In the genomic region with DNA sequence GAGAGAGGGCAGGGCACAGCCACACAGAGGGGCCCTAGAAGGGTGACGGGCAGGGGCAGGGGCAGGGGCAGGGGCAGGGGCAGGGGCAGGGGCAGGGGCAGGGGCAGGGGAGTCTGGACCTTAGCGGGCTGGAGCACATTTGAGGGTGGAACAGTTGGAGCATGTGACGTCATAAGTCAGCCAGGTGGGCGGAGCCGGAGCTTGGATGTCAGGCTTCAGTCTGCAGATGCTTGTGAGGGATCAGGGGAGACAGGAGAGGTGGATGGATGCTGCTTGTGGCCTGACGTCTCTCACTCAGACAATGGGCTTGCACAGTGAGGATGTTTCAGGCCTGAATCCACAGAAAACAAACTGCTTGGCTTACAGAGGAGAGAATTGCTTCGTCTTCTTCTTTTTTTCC, we compare ENCODE assay signal across 8 mouse cellular contexts. TPM values are rescaled to one million over a fixed set of nuclear protein-coding genes. Genes with fewer than 3 reads are reported as not detected.
DNase-seq lines count a peak whose midpoint lies in the region; ATAC-seq and TF ChIP-seq lines count a peak whose summit lies in the region.
"Had no signal": no experiment of that assay in that cellular context is flagged by ENCODE, and none has a peak within 500 bp of the region (broad histone marks: within the 10 kb centered on the region; RNA-seq: fewer than 3 reads in every experiment).

No protein-coding gene starts in this region.

- H3K9ac ChIP-seq in midbrain, postnatal 0 days (replicated peaks; ENCODE audit: low read length, poor library complexity, severe bottlenecking): no peak overlapping the region
- H3K9ac ChIP-seq in embryonic facial prominence, embryonic 14.5 days (ENCODE audit: low read depth, low read length): peak overlapping the region; percentile 16; the same call in 1 of the 2 replicates
- no peak overlapping the region for H3K9ac ChIP-seq in hindbrain, postnatal 0 days (replicated peaks; ENCODE audit: low read length)
- 0 out of 2 replicates have a peak overlapping the region, but pooled peaks have one; percentile 10 for H3K9ac ChIP-seq in midbrain, embryonic 16.5 days (ENCODE audit: low read depth, low read length)
- H3K9ac ChIP-seq in lung, postnatal 0 days (replicated peaks; ENCODE audit: low read depth): no peak overlapping the region

- no peak for TF ChIP-seq EP300 in lung, postnatal 0 days (IDR thresholded peaks at IDR 0.05)

- no peaks in the 10 kb centered on the region for H3K36me3 ChIP-seq in midbrain, embryonic 10.5 days
- H3K36me3 ChIP-seq in midbrain, postnatal 0 days (ENCODE audit: insufficient read depth, low read length): no peaks in the 10 kb centered on the region
- no peaks in the 10 kb centered on the region for H3K36me3 ChIP-seq in embryonic facial prominence, embryonic 14.5 days (ENCODE audit: control insufficient read depth, insufficient read depth, low read length)
- no peaks in the 10 kb centered on the region for H3K36me3 ChIP-seq in hindbrain, postnatal 0 days (ENCODE audit: insufficient read depth, low read length)
- H3K36me3 ChIP-seq in midbrain, embryonic 16.5 days (ENCODE audit: control insufficient read depth, insufficient read depth, low read length): 0 out of 2 replicates have a peak, but pooled peaks cover under 1% of the 10 kb centered on the region
- no peaks in the 10 kb centered on the region for H3K36me3 ChIP-seq in lung, postnatal 0 days (ENCODE audit: insufficient read depth, low read length)

- H3K4me1 ChIP-seq in midbrain, embryonic 10.5 days: peaks cover 10% of the 10 kb centered on the region
- no peaks in the 10 kb centered on the region for H3K4me1 ChIP-seq in midbrain, postnatal 0 days (ENCODE audit: insufficient read depth, low read length)
- peaks cover 4% of the 10 kb centered on the region for H3K4me1 ChIP-seq in embryonic facial prominence, embryonic 14.5 days (ENCODE audit: control insufficient read depth, insufficient read depth, low read length)
- H3K4me1 ChIP-seq in hindbrain, postnatal 0 days (ENCODE audit: insufficient read depth, low read length): no peaks in the 10 kb centered on the region
- H3K4me1 ChIP-seq in midbrain, embryonic 16.5 days (ENCODE audit: control insufficient read depth, insufficient read depth, low read length): no peaks in the 10 kb centered on the region
- no peaks in the 10 kb centered on the region for H3K4me1 ChIP-seq in lung, postnatal 0 days (ENCODE audit: insufficient read depth, low read depth, low read length)

- intact Hi-C loops in left cerebral cortex, adult 2 months (cut with DNase I): no loop called here

- DNase-seq in midbrain, embryonic 10.5 days (ENCODE audit: low spot score): peak; percentile 50
- no peak for DNase-seq in midbrain, postnatal 0 days (ENCODE audit: low spot score)
- DNase-seq in embryonic facial prominence, embryonic 14.5 days (ENCODE audit: low spot score): no peak
- DNase-seq in hindbrain, postnatal 0 days (ENCODE audit: low spot score): peak; percentile 26
- no peak for DNase-seq in left cerebral cortex, adult 2 months (ENCODE audit: extremely low spot score in 1 of 2, low spot score in 2 of 2)
- no peak for DNase-seq in lung, postnatal 0 days (ENCODE audit: low spot score)
- DNase-seq: thymus, postnatal 36 days had no signal

- H3K27ac ChIP-seq in midbrain, embryonic 10.5 days (replicated peaks): peak overlapping the region; percentile 72
- no peak overlapping the region for H3K27ac ChIP-seq in midbrain, postnatal 0 days (ENCODE audit: low read depth, low read length)
- no peak overlapping the region for H3K27ac ChIP-seq in embryonic facial prominence, embryonic 14.5 days (replicated peaks; ENCODE audit: low read depth, low read length)
- no peak overlapping the region for H3K27ac ChIP-seq in hindbrain, postnatal 0 days
- H3K27ac ChIP-seq in midbrain, embryonic 16.5 days (ENCODE audit: low read length): no peak overlapping the region
- H3K27ac ChIP-seq in left cerebral cortex, adult 2 months: no peak overlapping the region
- H3K27ac ChIP-seq in lung, postnatal 0 days (ENCODE audit: low read length): no peak overlapping the region

- WGBS in midbrain, embryonic 10.5 days: 11% methylated on average over 7 of the region's 7 CpGs
- 13% methylated on average over 7 of the region's 7 CpGs for WGBS in midbrain, postnatal 0 days
- WGBS in embryonic facial prominence, embryonic 14.5 days: 18% methylated on average over 6 of the region's 7 CpGs
- 19% methylated on average over 7 of the region's 7 CpGs for WGBS in hindbrain, postnatal 0 days
- 13% methylated on average over 7 of the region's 7 CpGs for WGBS in midbrain, embryonic 16.5 days
- 24% methylated on average over 5 of the region's 7 CpGs for WGBS in lung, postnatal 0 days

- H3K4me3 ChIP-seq in midbrain, embryonic 10.5 days: peak overlapping the region; percentile 43
- no peak overlapping the region for H3K4me3 ChIP-seq in midbrain, postnatal 0 days (ENCODE audit: low read depth, low read length)
- H3K4me3 ChIP-seq in embryonic facial prominence, embryonic 14.5 days (ENCODE audit: low read depth, low read length): no peak overlapping the region
- no peak overlapping the region for H3K4me3 ChIP-seq in hindbrain, postnatal 0 days (ENCODE audit: low read length)
- no peak overlapping the region for H3K4me3 ChIP-seq in midbrain, embryonic 16.5 days (ENCODE audit: low read depth, low read length)
- H3K4me3 ChIP-seq in left cerebral cortex, adult 2 months: no peak overlapping the region
- no peak overlapping the region for H3K4me3 ChIP-seq in lung, postnatal 0 days (ENCODE audit: low read depth, low read length)

- no peak overlapping the region for H3K4me2 ChIP-seq in midbrain, postnatal 0 days (ENCODE audit: low read depth, low read length, poor library complexity, severe bottlenecking)
- peak overlapping the region; percentile 32 for H3K4me2 ChIP-seq in embryonic facial prominence, embryonic 14.5 days (ENCODE audit: low read depth, low read length)
- no peak overlapping the region for H3K4me2 ChIP-seq in hindbrain, postnatal 0 days (ENCODE audit: low read depth, low read length)
- H3K4me2 ChIP-seq in midbrain, embryonic 16.5 days (ENCODE audit: low read length): no peak overlapping the region
- H3K4me2 ChIP-seq in lung, postnatal 0 days (replicated peaks; ENCODE audit: low read depth, low read length): no peak overlapping the region

- no peak for ATAC-seq in midbrain, postnatal 0 days (ENCODE audit: low FRiP score)
- ATAC-seq in embryonic facial prominence, embryonic 14.5 days (ENCODE audit: low read depth): no peak
- ATAC-seq in hindbrain, postnatal 0 days: no peak
- ATAC-seq in midbrain, embryonic 16.5 days: no peak
- ATAC-seq in lung, postnatal 0 days: no peak

- TF ChIP-seq CTCF in midbrain, postnatal 0 days (IDR thresholded peaks at IDR 0.05): no peak
- no peak for TF ChIP-seq CTCF in hindbrain, postnatal 0 days (IDR thresholded peaks at IDR 0.05; ENCODE audit: low read depth)
- TF ChIP-seq CTCF in left cerebral cortex, adult 2 months (IDR thresholded peaks at IDR 0.05): no peak
- no peak for TF ChIP-seq CTCF in lung, postnatal 0 days (IDR thresholded peaks at IDR 0.05)

- no peaks in the 10 kb centered on the region for H3K27me3 ChIP-seq in midbrain, embryonic 10.5 days (ENCODE audit: low read depth, poor library complexity, severe bottlenecking)
- H3K27me3 ChIP-seq in midbrain, postnatal 0 days (ENCODE audit: insufficient read depth, low read length): no peaks in the 10 kb centered on the region
- no peaks in the 10 kb centered on the region for H3K27me3 ChIP-seq in embryonic facial prominence, embryonic 14.5 days (replicated peaks; ENCODE audit: control insufficient read depth, insufficient read depth, low read length)
- no peaks in the 10 kb centered on the region for H3K27me3 ChIP-seq in hindbrain, postnatal 0 days (ENCODE audit: insufficient read depth, low read length)
- no peaks in the 10 kb centered on the region for H3K27me3 ChIP-seq in midbrain, embryonic 16.5 days (ENCODE audit: control insufficient read depth, insufficient read depth, low read depth, low read length)
- no peaks in the 10 kb centered on the region for H3K27me3 ChIP-seq in lung, postnatal 0 days (replicated peaks; ENCODE audit: insufficient read depth, low read length)

- H3K9me3 ChIP-seq in midbrain, embryonic 10.5 days (replicated peaks): no peaks in the 10 kb centered on the region
- no peaks in the 10 kb centered on the region for H3K9me3 ChIP-seq in midbrain, postnatal 0 days (ENCODE audit: low read length)
- H3K9me3 ChIP-seq in embryonic facial prominence, embryonic 14.5 days (ENCODE audit: control insufficient read depth, low read length): no peaks in the 10 kb centered on the region
- no peaks in the 10 kb centered on the region for H3K9me3 ChIP-seq in hindbrain, postnatal 0 days (ENCODE audit: low read length)
- no peaks in the 10 kb centered on the region for H3K9me3 ChIP-seq in midbrain, embryonic 16.5 days (replicated peaks; ENCODE audit: control insufficient read depth, low read length, poor library complexity, severe bottlenecking)
- no peaks in the 10 kb centered on the region for H3K9me3 ChIP-seq in lung, postnatal 0 days (ENCODE audit: low read length)

RNA-seq across cellular contexts. Expression of a gene that starts 5.5 kb away (rescaled TPM):
- polyA plus RNA-seq in midbrain, embryonic 10.5 days (2016; fragmentation: Nextera tagmentation; extraction: Ambion mirVana): 0.06 and 0.22 TPM in 2 replicates
- not detected in 2 replicates for total RNA-seq in midbrain, postnatal 0 days (2014; rRNA removed)
- 0.22 and 0.33 TPM in 2 replicates for polyA plus RNA-seq in midbrain, postnatal 0 days (2015; fragmentation: Nextera tagmentation; extraction: Ambion mirVana)
- 0.79 and 0.84 TPM in 2 replicates for polyA plus RNA-seq in embryonic facial prominence, embryonic 14.5 days (2014; fragmentation: Nextera tagmentation; extraction: Ambion mirVana)
- total RNA-seq in hindbrain, postnatal 0 days (2014; rRNA removed): not detected in 2 replicates
- 0.15 and 0.30 TPM in 2 replicates for polyA plus RNA-seq in hindbrain, postnatal 0 days (2015; fragmentation: Nextera tagmentation; extraction: Ambion mirVana)
- polyA plus RNA-seq in midbrain, embryonic 16.5 days (2015; fragmentation: Nextera tagmentation; extraction: Ambion mirVana): 0.19 and 0.26 TPM in 2 replicates
- under 1 TPM; 0.30 to 0.41 TPM for total RNA-seq in left cerebral cortex, adult 2 months (2021)
- polyA plus RNA-seq in lung, postnatal 0 days (2015; fragmentation: Nextera tagmentation; extraction: Ambion mirVana): 74.9 and 82.4 TPM in 2 replicates

RNA-seq across cellular contexts. Expression of a gene that starts 14.5 kb away (rescaled TPM):
- polyA plus RNA-seq in midbrain, embryonic 10.5 days (2016; fragmentation: Nextera tagmentation; extraction: Ambion mirVana): 80.8 TPM in 2 replicates
- 33.5 and 61.1 TPM in 2 replicates for total RNA-seq in midbrain, postnatal 0 days (2014; rRNA removed)
- 74.2 and 75.6 TPM in 2 replicates for polyA plus RNA-seq in midbrain, postnatal 0 days (2015; fragmentation: Nextera tagmentation; extraction: Ambion mirVana)
- 49.9 and 62.0 TPM in 2 replicates for polyA plus RNA-seq in embryonic facial prominence, embryonic 14.5 days (2014; fragmentation: Nextera tagmentation; extraction: Ambion mirVana)
- 44.1 and 52.3 TPM in 2 replicates for total RNA-seq in hindbrain, postnatal 0 days (2014; rRNA removed)
- polyA plus RNA-seq in hindbrain, postnatal 0 days (2015; fragmentation: Nextera tagmentation; extraction: Ambion mirVana): 69.1 and 75.3 TPM in 2 replicates
- 74.8 and 79.8 TPM in 2 replicates for polyA plus RNA-seq in midbrain, embryonic 16.5 days (2015; fragmentation: Nextera tagmentation; extraction: Ambion mirVana)
- 10 to 100 TPM; 41.9 to 44.5 TPM for total RNA-seq in left cerebral cortex, adult 2 months (2021)
- 73.1 and 74.2 TPM in 2 replicates for polyA plus RNA-seq in lung, postnatal 0 days (2015; fragmentation: Nextera tagmentation; extraction: Ambion mirVana)

RNA-seq across cellular contexts. Expression of a gene that starts 44.5 kb away (rescaled TPM):
- polyA plus RNA-seq in midbrain, embryonic 10.5 days (2016; fragmentation: Nextera tagmentation; extraction: Ambion mirVana): 2.8 and 2.9 TPM in 2 replicates
- 6.9 and 7.7 TPM in 2 replicates for total RNA-seq in midbrain, postnatal 0 days (2014; rRNA removed)
- 6.9 and 7.0 TPM in 2 replicates for polyA plus RNA-seq in midbrain, postnatal 0 days (2015; fragmentation: Nextera tagmentation; extraction: Ambion mirVana)
- polyA plus RNA-seq in embryonic facial prominence, embryonic 14.5 days (2014; fragmentation: Nextera tagmentation; extraction: Ambion mirVana): 11.5 and 12.4 TPM in 2 replicates
- 9.3 and 10.3 TPM in 2 replicates for total RNA-seq in hindbrain, postnatal 0 days (2014; rRNA removed)
- polyA plus RNA-seq in hindbrain, postnatal 0 days (2015; fragmentation: Nextera tagmentation; extraction: Ambion mirVana): 5.3 and 6.5 TPM in 2 replicates
- polyA plus RNA-seq in midbrain, embryonic 16.5 days (2015; fragmentation: Nextera tagmentation; extraction: Ambion mirVana): 5.0 and 6.4 TPM in 2 replicates
- 100 to 1,000 TPM; 155 to 210 TPM for total RNA-seq in left cerebral cortex, adult 2 months (2021)
- 7.8 and 11.8 TPM in 2 replicates for polyA plus RNA-seq in lung, postnatal 0 days (2015; fragmentation: Nextera tagmentation; extraction: Ambion mirVana)

Comparison
In these comparisons a context has a peak if more than half of its experiments do, and no peak if none do; other contexts are left out.
1. DNase-seq: peak in midbrain, embryonic 10.5 days (single experiment) and hindbrain, postnatal 0 days (single experiment); none in midbrain, postnatal 0 days (single experiment), embryonic facial prominence, embryonic 14.5 days (single experiment), left cerebral cortex, adult 2 months (0 of 2) and lung, postnatal 0 days (single experiment).
2. H3K9ac ChIP-seq: peak in embryonic facial prominence, embryonic 14.5 days (single experiment) and midbrain, embryonic 16.5 days (single experiment); none in midbrain, postnatal 0 days (single experiment), hindbrain, postnatal 0 days (single experiment) and lung, postnatal 0 days (single experiment).
3. RNA of a gene that starts 5.5 kb away (polyA plus RNA-seq): 74.9 to 82.4 TPM in lung, postnatal 0 days; 0.79 to 0.84 TPM in embryonic facial prominence, embryonic 14.5 days, 0.19 to 0.26 TPM in midbrain, embryonic 16.5 days, 0.22 to 0.33 TPM in midbrain, postnatal 0 days, 0.15 to 0.30 TPM in hindbrain, postnatal 0 days and 0.06 to 0.22 TPM in midbrain, embryonic 10.5 days; every median in the first group is over 10 times any median in the second.